Mouse (Mus musculus) heart, postnatal 0 days (tissue): ENCODE results near the gene Slc22a14. TPM values are rescaled to one million over a fixed set of nuclear protein-coding genes. Genes with fewer than 3 reads are reported as not detected.

ENCODE experiments used
- ATAC-seq: fragments of 200-750 bp; cut with Nextera tagmentation; 2 replicates; pipeline ENCODE4 v1.8.0; 2017; ENCODE audit warnings: low read depth, moderate number of reproducible peaks, moderate library complexity; ENCODE audit not compliant: insufficient read depth
- DNase-seq: peaks from one replicate; pipeline ENCODE4 v3.0.0-alpha.2; 2016; ENCODE audit warnings: low spot score
- H3K27ac ChIP-seq: fragments of 300-500 bp; sonication (generic); 2 replicates; pipeline ENCODE4 v1.5.1; 2014; ENCODE audit warnings: low read depth, mild to moderate bottlenecking
- H3K27me3 ChIP-seq: fragments of 300-500 bp; sonication (generic); 2 replicates; pipeline ENCODE4 v1.6.1; 2014; ENCODE audit warnings: low read length, mixed read lengths; ENCODE audit not compliant: control insufficient read depth, insufficient read depth
- H3K36me3 ChIP-seq: fragments of 300-500 bp; sonication (generic); replicated peaks from 2 replicates; pipeline ENCODE4 v1.6.1; 2014; ENCODE audit warnings: low read length, mixed read lengths; ENCODE audit not compliant: control insufficient read depth, insufficient read depth
- H3K4me1 ChIP-seq: fragments of 300-500 bp; sonication (generic); 2 replicates; pipeline ENCODE4 v1.6.1; 2014; ENCODE audit warnings: antibody characterized with exemption; ENCODE audit not compliant: control insufficient read depth, insufficient read depth
- H3K4me2 ChIP-seq: fragments of 300-500 bp; sonication (generic); 2 replicates; pipeline ENCODE4 v1.6.1; 2014; ENCODE audit warnings: low read depth, mild to moderate bottlenecking, low read length, moderate library complexity
- H3K4me3 ChIP-seq: fragments of 300-500 bp; sonication (generic); 2 replicates; pipeline ENCODE4 v1.5.1; 2014; ENCODE audit warnings: low read depth, low read length
- H3K9ac ChIP-seq: fragments of 300-500 bp; sonication (generic); replicated peaks from 2 replicates; pipeline ENCODE4 v1.6.1; 2014; ENCODE audit warnings: low read depth, low read length, mixed read lengths
- H3K9me3 ChIP-seq: fragments of 300-500 bp; sonication (generic); replicated peaks from 2 replicates; pipeline ENCODE4 v1.6.1; 2016; ENCODE audit warnings: low read length; ENCODE audit not compliant: control insufficient read depth
- CTCF ChIP-seq: IDR thresholded peaks from 2 replicates; pipeline ENCODE4 v1.5.1; 2016; ENCODE audit warnings: antibody characterized with exemption, control low read depth, low read depth
- EP300 ChIP-seq: IDR thresholded peaks from 2 replicates; pipeline ENCODE4 v1.6.1; 2016; ENCODE audit warnings: antibody characterized with exemption, low read depth
- WGBS: fragments of 180-500 bp; shearing (Covaris S2); extraction: QIAGEN DNeasy Blood & Tissue Kit; methylation state at CpG from one replicate; pipeline ENCODE4 v1.1.7; 2014; 5-methylcytosine and 5-hydroxymethylcytosine counted together
- polyA plus RNA-seq: library from polyadenylated mRNA; unstranded; fragments of >200 nt; fragmentation: Nextera tagmentation; extraction: Ambion mirVana; gene quantifications from 2 replicates; pipeline ENCODE4 v1.2.1, GENCODE M21; 2015
- total RNA-seq: library from RNA; depleted of rRNA; stranded (reverse); fragments of >200 nt; gene quantifications from 2 replicates; pipeline ENCODE4 v1.2.3, GENCODE M21; 2014; ENCODE audit warnings: low replicate concordance; rRNA removed

The Slc22a14 gene
- total RNA-seq: 0.19 TPM in 1 of 2 replicates, not detected in the other
- polyA plus RNA-seq: 0.08 and 0.11 TPM in 2 replicates

DNA sequence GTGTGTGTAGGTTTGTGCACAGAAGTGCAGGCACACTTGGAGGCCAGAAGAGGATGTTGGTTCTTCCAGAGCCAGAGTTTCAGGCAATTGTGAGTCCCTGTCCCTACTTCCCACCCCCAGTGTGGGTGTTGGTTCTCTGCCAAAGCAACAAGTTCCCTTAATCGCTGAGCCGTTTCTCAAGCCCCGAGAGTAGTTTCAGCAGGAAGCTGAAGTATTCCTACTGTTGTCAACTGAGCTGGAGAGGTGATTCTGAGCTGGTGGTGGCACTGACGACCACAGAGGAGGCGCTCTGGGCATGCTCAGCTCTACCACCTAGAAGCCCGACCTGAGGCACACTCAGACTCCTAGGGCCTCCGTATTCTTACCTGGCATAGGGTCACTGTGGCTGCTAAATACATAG lies at the start of gene Slc22a14:
Gene Slc22a14, minus strand, starts transcription at position 270 of the 400 bp plus-strand sequence.
- TF ChIP-seq EP300 (no peak), CTCF (no peak)
- H3K4me3 ChIP-seq: no peak within 1 kb of the TSS
- H3K9me3 ChIP-seq: no peaks in the 10 kb centered on the region
- DNase-seq: no peak
- H3K4me2 ChIP-seq: no peak within 1 kb of the TSS
- no peaks in the 10 kb centered on the region for H3K36me3 ChIP-seq
- H3K4me1 ChIP-seq: no peaks in the 10 kb centered on the region
- 47% methylated on average over 7 of the region's 7 CpGs for WGBS
- no peak within 1 kb of the TSS for H3K9ac ChIP-seq
- no peak for ATAC-seq
- no peaks in the 10 kb centered on the region for H3K27me3 ChIP-seq
- H3K27ac ChIP-seq: no peak within 1 kb of the TSS

DNA sequence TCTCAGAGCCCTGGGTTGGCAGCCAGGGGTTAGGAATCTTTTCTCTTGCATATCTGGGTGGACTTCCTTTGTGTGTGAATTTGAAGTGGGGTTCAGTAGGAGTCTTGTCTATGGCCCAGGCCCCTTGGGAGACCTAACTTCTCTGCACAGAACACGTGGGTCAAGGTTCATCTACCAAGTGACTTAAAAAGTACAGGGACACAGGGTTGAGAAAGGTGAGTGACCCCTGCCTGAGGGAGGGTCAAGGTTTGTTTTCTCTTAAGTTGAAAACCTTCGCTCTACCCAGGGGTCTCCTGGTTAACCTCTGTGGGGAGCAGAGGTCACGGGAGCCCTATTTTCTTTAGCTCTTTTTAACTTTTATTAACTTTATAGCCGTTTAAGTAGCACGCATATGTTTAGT lies 44.5 kb upstream of the Slc22a14 start:
- no peak overlapping the region for H3K4me3 ChIP-seq
- no peaks in the 10 kb centered on the region; the same call in 1 of the 2 replicates for H3K36me3 ChIP-seq
- peaks cover 23% of the 10 kb centered on the region for H3K9me3 ChIP-seq
- H3K4me1 ChIP-seq: peaks cover 16% of the 10 kb centered on the region; the same call in 1 of the 2 replicates
- DNase-seq (no peak), ATAC-seq (no peak)
- TF ChIP-seq EP300 (no peak), CTCF (no peak)
- H3K9ac ChIP-seq: no peak overlapping the region
- no peak overlapping the region for H3K4me2 ChIP-seq
- no peaks in the 10 kb centered on the region for H3K27me3 ChIP-seq
- H3K27ac ChIP-seq: no peak overlapping the region
- WGBS: 82% methylated on average over 5 of the region's 5 CpGs

DNA sequence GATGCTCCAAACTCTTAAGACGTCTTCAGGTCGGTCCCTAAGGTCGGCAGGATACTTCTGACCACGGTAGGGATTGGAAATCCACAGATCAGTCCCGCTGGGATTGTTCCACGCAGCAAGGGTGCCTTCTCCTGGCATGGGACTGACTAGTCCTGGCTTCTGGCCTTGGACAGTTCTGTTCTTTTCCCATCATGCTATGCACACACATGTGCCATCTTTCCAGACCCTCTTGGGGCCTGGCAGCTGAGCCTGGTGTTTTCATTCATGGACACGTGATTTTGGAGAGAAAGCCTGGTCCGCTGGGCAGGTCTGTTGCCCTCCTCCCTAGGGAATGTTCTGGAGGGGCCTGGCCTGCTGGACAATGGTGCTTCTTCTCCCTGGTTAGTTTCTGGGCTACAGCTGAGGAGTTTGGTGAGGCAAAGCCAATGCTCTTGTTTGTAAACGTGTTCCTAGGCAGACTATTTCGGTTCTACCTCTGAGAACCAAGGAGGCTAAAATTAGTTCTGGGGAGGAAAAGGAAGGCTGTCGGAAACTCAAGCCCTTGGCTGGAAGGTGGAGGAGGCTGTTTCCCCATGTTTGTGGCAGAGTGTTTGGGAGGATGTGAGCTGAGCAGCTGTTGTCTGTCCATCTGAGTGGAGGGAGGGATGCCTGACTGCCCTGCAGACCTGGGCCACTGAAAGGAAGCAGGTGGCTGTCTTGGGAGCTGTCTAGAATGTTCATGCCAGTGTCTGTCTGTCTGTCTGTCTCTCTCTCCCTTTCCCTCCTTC lies 43.7 kb upstream of the Slc22a14 start:
- Histone ChIP-seq H3K4me1 (peaks cover 16% of the 10 kb centered on the region; the same call in 1 of the 2 replicates), H3K27me3 (no peaks in the 10 kb centered on the region), H3K4me2 (no peak overlapping the region), H3K4me3 (no peak overlapping the region), H3K9me3 (peaks cover 23% of the 10 kb centered on the region), H3K27ac (peak overlapping the region; percentile 56), H3K9ac (no peak overlapping the region), H3K36me3 (no peaks in the 10 kb centered on the region; the same call in 1 of the 2 replicates)
- WGBS: 47% methylated on average over 11 of the region's 11 CpGs
- DNase-seq (no peak), ATAC-seq (peak; percentile 36)
- TF ChIP-seq EP300 (no peak), CTCF (no peak)

DNA sequence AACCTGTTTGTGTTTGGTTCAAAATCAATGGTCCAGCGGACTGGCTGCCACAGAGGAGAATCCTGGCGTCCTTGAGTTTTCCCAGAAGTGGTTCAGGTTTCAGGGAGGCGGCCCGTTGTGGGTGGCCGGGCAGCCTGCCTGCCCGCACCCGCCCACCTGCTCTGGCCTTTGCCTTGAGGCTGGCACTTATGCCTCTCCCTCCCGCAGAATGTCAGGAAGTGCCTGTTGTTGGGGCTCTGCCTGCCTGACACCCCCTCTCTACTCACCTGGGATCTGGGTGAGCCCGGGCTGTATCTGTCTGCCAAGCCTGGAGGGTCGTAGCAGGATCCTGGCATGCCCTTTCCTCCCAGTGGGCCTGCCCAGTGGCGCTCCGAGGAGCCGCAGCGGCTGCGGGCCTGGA lies 42.5 kb upstream of the Slc22a14 start:
- 66% methylated on average over 15 of the region's 15 CpGs for WGBS
- Histone ChIP-seq H3K27ac (no peak overlapping the region), H3K9me3 (peaks cover 16% of the 10 kb centered on the region), H3K27me3 (no peaks in the 10 kb centered on the region), H3K4me2 (no peak overlapping the region), H3K36me3 (no peaks in the 10 kb centered on the region; the same call in 1 of the 2 replicates), H3K4me1 (peaks cover 25% of the 10 kb centered on the region), H3K9ac (no peak overlapping the region), H3K4me3 (no peak overlapping the region)
- ATAC-seq (no peak), DNase-seq (no peak)
- TF ChIP-seq EP300 (no peak), CTCF (no peak)

DNA sequence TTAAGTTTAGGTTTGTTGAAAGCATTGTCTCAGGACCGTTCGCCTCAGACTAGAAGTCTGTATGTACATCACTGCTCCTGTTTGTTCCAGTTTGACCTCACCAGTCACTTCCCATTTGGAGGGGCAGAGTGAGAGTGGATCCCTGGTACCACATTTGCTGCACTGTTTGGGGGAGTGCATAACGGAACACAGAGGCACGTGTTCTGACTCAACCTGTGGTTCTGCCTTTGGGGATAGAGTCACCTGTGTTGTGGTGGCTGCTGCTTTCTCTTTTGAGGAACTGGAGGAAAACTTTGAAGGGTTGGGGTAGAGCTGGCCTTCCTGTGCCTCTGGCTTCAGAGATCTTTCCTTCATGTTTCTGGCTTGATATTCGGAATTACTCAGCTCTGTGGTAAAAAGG lies 38.7 kb upstream of the Slc22a14 start:
- Histone ChIP-seq H3K4me3 (0 out of 2 replicates have a peak overlapping the region, but pooled peaks have one; percentile 83), H3K36me3 (no peaks in the 10 kb centered on the region), H3K27ac (no peak overlapping the region), H3K4me1 (peaks cover 16% of the 10 kb centered on the region), H3K9me3 (no peaks in the 10 kb centered on the region), H3K4me2 (peak overlapping the region; percentile 97; the same call in 1 of the 2 replicates), H3K27me3 (no peaks in the 10 kb centered on the region), H3K9ac (no peak overlapping the region)
- no peak for ATAC-seq
- no peak for TF ChIP-seq EP300
- TF ChIP-seq CTCF: no peak
- no peak for DNase-seq
- 85% methylated on average over 5 of the region's 5 CpGs for WGBS
